Mouse (Mus musculus) kidney, embryonic 16.5 days (tissue): ENCODE data around the gene Rps28. TPM values are rescaled to one million over a fixed set of nuclear protein-coding genes. Genes with fewer than 3 reads are reported as not detected.
A peak's percentile ranks its signal among the peaks of the same experiment; 100 is the strongest.
"Not testable (repeated sequence)": the region's sequence is repeated elsewhere in the genome, so short reads cannot be mapped to it uniquely, and the experiment has no call there.

Experiments used
- ATAC-seq: fragments of 200-750 bp; cut with Nextera tagmentation; 2 replicates; pipeline ENCODE4 v1.8.0; 2017; ENCODE audit warnings: moderate TSS enrichment; ENCODE audit not compliant: low FRiP score, low TSS enrichment
- H3K27ac ChIP-seq: fragments of 300-500 bp; sonication (generic); 2 replicates; pipeline ENCODE4 v1.5.1; 2014; ENCODE audit warnings: low read length
- H3K27me3 ChIP-seq: fragments of 300-500 bp; sonication (generic); 2 replicates; pipeline ENCODE4 v1.6.1; 2014; ENCODE audit warnings: low read length, control low read depth, mixed read lengths; ENCODE audit not compliant: insufficient read depth
- H3K36me3 ChIP-seq: fragments of 300-500 bp; sonication (generic); 2 replicates; pipeline ENCODE4 v1.6.1; 2014; ENCODE audit warnings: low read length, control low read depth, mixed read lengths; ENCODE audit not compliant: insufficient read depth
- H3K4me1 ChIP-seq: fragments of 300-500 bp; sonication (generic); 2 replicates; pipeline ENCODE4 v1.6.1; 2014; ENCODE audit warnings: low read length, control low read depth, mixed read lengths; ENCODE audit not compliant: insufficient read depth
- H3K4me2 ChIP-seq: fragments of 300-500 bp; sonication (generic); replicated peaks from 2 replicates; pipeline ENCODE4 v1.6.1; 2014; ENCODE audit warnings: low read depth, low read length
- H3K4me3 ChIP-seq: fragments of 300-500 bp; sonication (generic); 2 replicates; pipeline ENCODE4 v1.5.1; 2014; ENCODE audit warnings: mild to moderate bottlenecking, low read length
- H3K9ac ChIP-seq: fragments of 300-500 bp; sonication (generic); replicated peaks from 2 replicates; pipeline ENCODE4 v1.6.1; 2014; ENCODE audit warnings: low read length
- H3K9me3 ChIP-seq: fragments of 300-500 bp; sonication (generic); 2 replicates; pipeline ENCODE4 v1.6.1; 2016; ENCODE audit warnings: low read length, control low read depth
- WGBS: fragments of 180-500 bp; shearing (Covaris S2); extraction: QIAGEN DNeasy Blood & Tissue Kit; methylation state at CpG from one replicate; pipeline ENCODE4 v1.1.7; 2014; 5-methylcytosine and 5-hydroxymethylcytosine counted together
- polyA plus RNA-seq: library from polyadenylated mRNA; unstranded; fragments of >200 nt; fragmentation: Nextera tagmentation; extraction: Ambion mirVana; gene quantifications from 2 replicates; pipeline ENCODE4 v1.2.1, GENCODE M21; 2015

Rps28 gene
- polyA plus RNA-seq, 1 experiment from 2014 or later = 818 TPM

DNA sequence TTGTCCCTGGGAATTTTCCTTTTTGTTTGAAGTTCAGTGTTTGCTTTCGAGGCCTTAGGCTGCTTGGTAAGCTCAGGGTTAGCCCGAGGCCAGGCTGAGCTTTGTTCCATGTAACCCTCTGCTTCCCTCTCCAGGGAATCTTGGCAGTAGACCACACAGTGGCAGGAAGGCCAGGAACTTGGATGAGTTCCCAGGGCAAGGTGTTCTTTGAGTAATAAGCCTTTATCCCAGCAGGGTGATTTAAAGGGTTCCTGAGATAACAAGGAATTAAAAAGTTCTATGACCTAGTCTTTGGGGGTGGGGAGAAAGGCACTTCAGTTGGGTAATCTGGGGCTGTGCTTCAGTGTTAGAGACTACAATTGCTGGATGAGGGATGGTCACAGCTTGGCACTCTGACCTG, 4.5 kb upstream of the Rps28 start:
- H3K36me3 ChIP-seq = peaks cover 43% of the 10 kb centered on the region
- peaks cover 12% of the 10 kb centered on the region for H3K4me1 ChIP-seq
- H3K4me2 ChIP-seq = no peak overlapping the region
- WGBS = 50% methylated on average over 2 of the region's 2 CpGs
- ATAC-seq = no peak; the same call in 1 of the 2 replicates
- H3K4me3 ChIP-seq = no peak overlapping the region
- no peaks in the 10 kb centered on the region for H3K27me3 ChIP-seq
- no peak overlapping the region for H3K27ac ChIP-seq
- no peaks in the 10 kb centered on the region for H3K9me3 ChIP-seq
- no peak overlapping the region for H3K9ac ChIP-seq

DNA sequence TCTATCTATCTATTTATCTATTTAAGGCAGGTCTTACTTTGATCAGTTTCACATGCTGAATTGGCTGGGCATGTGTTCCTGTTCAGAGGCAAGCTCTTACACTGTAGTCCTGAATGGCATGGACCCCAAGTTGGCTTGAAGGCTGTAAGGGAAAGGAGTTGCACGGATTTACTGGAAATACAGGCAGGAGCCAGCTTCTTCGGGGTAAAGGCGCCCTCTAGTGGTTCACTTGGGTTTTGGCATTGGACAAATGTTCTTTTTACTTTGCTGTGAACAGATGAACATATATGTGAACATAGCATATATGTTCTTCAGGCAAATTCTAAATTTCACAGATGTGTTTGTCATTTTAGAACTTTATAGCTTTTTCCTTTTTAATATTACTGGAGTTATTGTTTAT, 2.5 kb upstream of the Rps28 start:
- WGBS = 1% methylated on average over 3 of the region's 3 CpGs
- H3K9me3 ChIP-seq = no peaks in the 10 kb centered on the region
- no peak overlapping the region for H3K9ac ChIP-seq
- H3K27me3 ChIP-seq = no peaks in the 10 kb centered on the region
- no peak overlapping the region for H3K4me2 ChIP-seq
- H3K36me3 ChIP-seq = peaks cover 39% of the 10 kb centered on the region
- H3K4me3 ChIP-seq = no peak overlapping the region
- H3K27ac ChIP-seq = no peak overlapping the region
- H3K4me1 ChIP-seq = peaks cover 28% of the 10 kb centered on the region
- ATAC-seq = no peak

DNA sequence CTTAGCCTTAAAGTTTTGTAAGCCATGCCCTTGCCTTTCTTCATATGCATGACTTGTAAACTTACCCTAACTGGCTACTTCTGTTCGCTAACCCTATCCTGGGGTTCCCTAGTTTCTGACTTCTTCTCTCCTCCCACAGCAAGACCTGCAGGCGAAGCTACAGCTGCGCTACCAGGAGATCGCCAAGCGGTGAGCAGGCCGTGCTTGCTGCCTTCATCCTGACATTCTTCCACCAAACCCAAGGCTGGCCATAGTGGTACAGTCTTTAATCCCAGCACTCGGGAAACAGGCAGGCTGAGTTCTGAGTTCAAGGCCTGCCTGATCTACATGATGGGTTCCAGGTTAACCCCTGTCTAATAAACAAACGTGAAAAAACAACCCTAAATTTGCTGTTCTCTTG, 1.1 kb upstream of the Rps28 start:
- WGBS = 80% methylated on average over 8 of the region's 8 CpGs
- H3K4me2 ChIP-seq = peak overlapping the region; percentile 88
- H3K27me3 ChIP-seq = no peaks in the 10 kb centered on the region
- peaks cover 38% of the 10 kb centered on the region for H3K36me3 ChIP-seq
- no peaks in the 10 kb centered on the region for H3K9me3 ChIP-seq
- peak overlapping the region; percentile 88 for H3K4me3 ChIP-seq
- peak overlapping the region; percentile 90 for H3K9ac ChIP-seq
- ATAC-seq = no peak
- no peak overlapping the region for H3K27ac ChIP-seq
- peaks cover 28% of the 10 kb centered on the region for H3K4me1 ChIP-seq

DNA sequence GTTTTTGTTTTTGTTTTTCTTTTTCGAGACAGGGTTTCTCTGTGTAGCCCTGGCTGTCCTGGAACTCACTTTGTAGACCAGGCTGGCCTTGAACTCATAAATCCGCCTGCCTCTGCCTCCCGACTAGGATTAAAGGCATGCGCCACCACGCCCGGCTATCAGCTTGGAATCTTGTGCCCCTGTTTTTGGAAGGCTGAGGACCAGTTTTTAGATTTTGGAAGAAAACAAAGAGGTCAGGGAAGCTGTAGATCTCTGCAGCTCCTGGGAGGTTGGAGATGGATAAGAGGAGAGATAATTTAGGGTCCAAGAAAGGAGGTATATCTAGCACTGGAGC, 602 bp upstream of the Rps28 start:
- peak overlapping the region; percentile 88 for H3K4me2 ChIP-seq
- H3K27me3 ChIP-seq, H3K9me3 ChIP-seq, ATAC-seq: not testable (repeated sequence)
- peak overlapping the region; percentile 88 for H3K4me3 ChIP-seq
- H3K9ac ChIP-seq = peak overlapping the region; percentile 90
- H3K4me1 ChIP-seq = peaks cover 28% of the 10 kb centered on the region
- H3K36me3 ChIP-seq = peaks cover 38% of the 10 kb centered on the region
- 6% methylated on average over 6 of the region's 6 CpGs for WGBS
- H3K27ac ChIP-seq = peak overlapping the region; percentile 91

DNA sequence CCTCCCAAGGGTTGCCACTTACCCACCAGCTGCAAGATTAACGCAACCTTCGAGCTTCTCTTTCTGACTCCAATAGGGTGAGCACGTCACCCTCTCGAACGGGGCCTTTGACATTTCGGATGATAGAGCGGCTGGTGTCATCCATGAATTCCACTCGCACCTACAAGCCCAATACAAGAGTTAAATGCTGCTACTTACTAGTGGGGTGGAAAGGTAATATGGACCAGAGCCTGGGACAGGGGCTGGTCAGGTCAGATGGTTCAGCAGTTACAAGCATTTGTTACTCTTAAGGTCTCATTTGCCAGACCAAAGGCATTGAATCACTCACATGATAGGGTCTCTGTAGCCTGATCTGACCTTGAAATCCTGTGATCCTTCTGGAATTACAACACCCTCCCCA, 1.2 kb downstream of the Rps28 start:
- H3K9ac ChIP-seq = peak overlapping the region; percentile 90
- H3K36me3 ChIP-seq = peaks cover 44% of the 10 kb centered on the region
- peak overlapping the region; percentile 31; the same call in 1 of the 2 replicates for H3K27ac ChIP-seq
- not testable (repeated sequence) for H3K27me3 ChIP-seq, H3K9me3 ChIP-seq, ATAC-seq
- peak overlapping the region; percentile 88 for H3K4me3 ChIP-seq
- H3K4me1 ChIP-seq = peaks cover 35% of the 10 kb centered on the region
- WGBS = 74% methylated on average over 8 of the region's 8 CpGs
- peak overlapping the region; percentile 89 for H3K4me2 ChIP-seq

DNA sequence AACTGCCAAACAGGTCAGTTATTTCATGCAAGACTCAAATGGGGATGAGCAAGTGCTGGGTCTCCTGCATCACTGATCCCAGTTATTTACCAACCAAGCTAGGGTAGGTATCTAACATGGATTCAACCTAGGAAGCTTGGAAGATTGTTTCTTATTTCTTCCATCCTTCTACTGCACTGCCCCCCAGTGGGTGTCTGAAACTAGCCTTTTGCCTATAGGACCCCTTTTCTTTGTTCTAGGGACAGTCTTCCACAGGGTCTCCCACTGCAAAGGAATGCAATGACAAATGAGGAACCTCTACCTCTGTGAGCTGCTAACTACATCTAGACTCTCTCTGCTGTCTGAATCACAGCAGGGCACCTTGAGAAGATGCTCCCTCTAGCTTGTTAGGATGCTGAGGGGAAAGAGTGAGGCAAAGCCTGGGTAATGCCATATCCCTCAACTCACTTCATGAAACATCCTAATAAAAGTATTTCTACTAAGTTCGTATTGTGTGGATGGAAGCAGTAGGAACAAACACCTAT, 1.9 kb downstream of the Rps28 start:
- Histone ChIP-seq H3K4me3 (peak overlapping the region; percentile 88), H3K4me2 (peak overlapping the region; percentile 89), H3K4me1 (peaks cover 40% of the 10 kb centered on the region), H3K27me3 (no peaks in the 10 kb centered on the region), H3K9me3 (no peaks in the 10 kb centered on the region), H3K27ac (no peak overlapping the region), H3K36me3 (peaks cover 43% of the 10 kb centered on the region), H3K9ac (peak overlapping the region; percentile 12; the same call in 1 of the 2 replicates)
- WGBS = 78% methylated on average over 1 of the region's 1 CpGs
- ATAC-seq = no peak

DNA sequence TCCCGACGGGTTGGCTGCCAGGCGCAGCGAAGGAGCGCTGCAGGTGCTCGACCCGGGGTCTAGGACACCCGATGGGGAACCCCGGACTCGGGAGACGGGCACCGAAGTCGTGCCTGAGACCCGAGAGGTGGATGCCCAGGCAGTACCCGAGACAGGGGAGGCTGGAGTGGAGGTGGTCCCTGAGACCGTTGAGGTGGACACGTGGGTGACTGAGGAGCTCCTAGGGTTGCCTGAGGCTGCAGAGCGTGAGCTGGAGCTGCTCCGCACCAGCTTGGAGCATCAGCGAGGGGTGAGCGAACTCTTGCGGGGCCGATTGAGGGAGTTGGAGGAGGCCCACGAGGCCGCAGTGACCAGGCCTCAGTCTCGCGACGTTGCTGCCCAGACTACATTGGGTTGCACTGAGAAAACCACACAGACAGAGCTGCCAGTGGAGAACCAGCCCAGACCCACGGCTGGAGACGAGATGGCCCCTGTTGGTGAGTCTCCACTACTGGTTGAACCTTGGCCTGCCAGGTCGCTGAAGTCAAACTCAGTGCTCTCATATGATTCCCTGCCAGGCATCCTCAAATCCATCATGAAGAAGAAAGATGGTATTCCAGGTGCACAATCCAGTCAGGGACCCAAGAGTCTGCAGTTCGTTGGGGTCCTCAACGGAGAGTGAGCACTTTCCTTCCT, 6.3 kb downstream of the Rps28 start:
- Histone ChIP-seq H3K27ac (peak overlapping the region; percentile 88), H3K9ac (peak overlapping the region; percentile 89), H3K9me3 (no peaks in the 10 kb centered on the region), H3K4me3 (peak overlapping the region; percentile 67), H3K4me1 (peaks cover 33% of the 10 kb centered on the region), H3K36me3 (peaks cover 37% of the 10 kb centered on the region), H3K27me3 (no peaks in the 10 kb centered on the region), H3K4me2 (peak overlapping the region; percentile 96)
- peak; percentile 66 for ATAC-seq
- 14% methylated on average over 33 of the region's 33 CpGs for WGBS

DNA sequence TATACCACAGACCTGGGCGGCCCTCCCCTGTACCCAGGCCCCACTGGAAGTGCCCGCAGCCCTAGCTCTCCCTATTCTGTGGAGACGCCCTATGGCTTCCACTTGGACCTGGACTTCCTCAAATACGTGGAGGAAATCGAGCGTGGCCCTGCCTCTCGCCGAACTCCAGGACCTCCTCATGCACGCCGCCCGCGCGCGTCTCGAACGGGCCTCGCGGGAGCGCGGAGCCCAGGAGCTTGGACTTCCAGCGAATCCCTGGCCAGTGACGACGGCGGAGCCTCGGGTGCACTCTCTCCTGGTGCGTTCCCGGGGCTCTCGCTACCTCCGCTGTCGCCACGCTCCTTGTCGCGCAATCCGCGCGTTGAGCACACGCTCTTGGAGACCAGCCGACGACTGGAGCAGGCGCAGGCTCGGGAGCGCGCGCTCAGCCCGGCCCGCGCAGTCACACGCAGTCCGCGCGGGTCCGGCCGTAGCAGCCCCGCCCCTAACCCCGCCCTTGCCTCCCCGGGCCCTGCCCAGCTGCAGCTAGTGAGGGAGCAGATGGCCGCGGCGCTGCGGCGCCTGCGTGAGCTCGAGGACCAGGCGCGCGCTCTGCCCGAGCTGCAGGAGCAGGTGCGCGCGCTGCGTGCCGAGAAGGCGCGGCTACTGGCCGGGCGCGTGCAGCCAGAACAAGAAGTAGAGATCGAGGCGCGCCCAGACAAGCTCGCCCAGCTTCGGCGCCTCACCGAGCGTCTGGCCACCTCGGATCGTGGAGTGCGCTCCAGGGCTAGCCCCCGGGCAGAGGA, 7.0 kb downstream of the Rps28 start:
- Histone ChIP-seq H3K9ac (peak overlapping the region; percentile 89), H3K4me1 (peaks cover 33% of the 10 kb centered on the region), H3K4me3 (peak overlapping the region; percentile 67), H3K9me3 (no peaks in the 10 kb centered on the region), H3K4me2 (peak overlapping the region; percentile 96), H3K27me3 (no peaks in the 10 kb centered on the region), H3K36me3 (peaks cover 33% of the 10 kb centered on the region), H3K27ac (peak overlapping the region; percentile 88)
- under 1% methylated on average over 89 of the region's 89 CpGs for WGBS
- ATAC-seq = peak; percentile 96

DNA sequence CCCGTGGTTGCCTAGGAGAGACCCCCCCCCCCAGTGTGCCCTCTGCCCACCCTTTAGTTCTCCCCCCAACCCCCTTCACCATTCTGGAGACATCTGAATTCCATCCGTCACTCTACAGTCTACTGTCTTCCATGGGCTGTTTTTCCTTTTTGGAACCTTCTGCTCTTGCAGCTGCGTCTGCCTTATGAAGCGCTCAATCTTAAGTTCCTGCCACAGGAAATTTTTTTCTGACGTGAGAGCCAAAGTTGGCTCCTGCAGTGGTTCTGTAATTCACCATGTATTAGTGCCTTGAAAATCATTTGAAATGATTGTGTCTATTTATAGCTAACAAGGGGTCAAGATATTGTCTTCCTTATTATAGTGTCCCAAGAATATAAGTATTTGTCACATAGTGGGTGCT, 7.8 kb downstream of the Rps28 start:
- peak overlapping the region; percentile 89 for H3K9ac ChIP-seq
- H3K4me1 ChIP-seq = peaks cover 34% of the 10 kb centered on the region
- no peak for ATAC-seq

DNA sequence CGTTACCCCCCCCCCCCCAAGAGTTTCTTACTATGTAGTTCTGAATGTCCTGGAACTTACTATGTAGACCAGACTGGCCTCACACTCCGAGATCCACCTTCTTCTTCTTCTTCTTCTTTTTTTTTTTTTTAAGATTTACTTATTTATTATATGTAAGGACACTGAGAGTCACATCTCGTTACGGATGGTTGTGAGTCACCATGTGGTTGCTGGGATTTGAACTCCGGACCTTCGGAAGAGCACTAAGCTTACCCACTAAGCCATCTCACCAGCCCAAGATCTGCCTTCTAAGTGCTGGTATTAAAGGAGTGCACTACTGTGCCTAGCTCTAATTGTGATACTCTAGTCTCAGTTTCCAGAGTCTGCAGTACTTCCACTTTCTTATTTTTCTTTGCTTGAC, 9.0 kb downstream of the Rps28 start:
- H3K27ac ChIP-seq = no peak overlapping the region
- H3K36me3 ChIP-seq = peaks cover 18% of the 10 kb centered on the region; the same call in 1 of the 2 replicates
- H3K9me3 ChIP-seq = no peaks in the 10 kb centered on the region
- H3K9ac ChIP-seq = no peak overlapping the region
- no peak overlapping the region for H3K4me2 ChIP-seq
- no peak overlapping the region for H3K4me3 ChIP-seq
- H3K4me1 ChIP-seq = peaks cover 44% of the 10 kb centered on the region
- H3K27me3 ChIP-seq = no peaks in the 10 kb centered on the region
- ATAC-seq = no peak
- WGBS = 87% methylated on average over 6 of the region's 6 CpGs

More for the DNA sequence above, 7.8 kb downstream of the Rps28 start:
- H3K36me3 ChIP-seq = peaks cover 25% of the 10 kb centered on the region; the same call in 1 of the 2 replicates
- H3K27me3 ChIP-seq = no peaks in the 10 kb centered on the region
- H3K9me3 ChIP-seq = no peaks in the 10 kb centered on the region
- WGBS = 60% methylated on average over 5 of the region's 5 CpGs
- H3K4me3 ChIP-seq = peak overlapping the region; percentile 67
- peak overlapping the region; percentile 88 for H3K27ac ChIP-seq
- H3K4me2 ChIP-seq = peak overlapping the region; percentile 96
